Mouse (Mus musculus) adrenal gland, adult 8-10 months (tissue): ENCODE measurements around the gene Pnrc2. TPM values are rescaled to one million over a fixed set of nuclear protein-coding genes. Genes with fewer than 3 reads are reported as not detected.

Experiments
- DNase-seq: peaks from one replicate; pipeline ENCODE4 v3.0.0; 2022
- total RNA-seq, 4 experiments: library from RNA; stranded (reverse); gene quantifications; 2 replicates each; pipeline ENCODE4 v1.2.4; 2022

Pnrc2 gene
- total RNA-seq, 4 experiments from 2014 or later: 106 to 163 (median 148) TPM

DNA sequence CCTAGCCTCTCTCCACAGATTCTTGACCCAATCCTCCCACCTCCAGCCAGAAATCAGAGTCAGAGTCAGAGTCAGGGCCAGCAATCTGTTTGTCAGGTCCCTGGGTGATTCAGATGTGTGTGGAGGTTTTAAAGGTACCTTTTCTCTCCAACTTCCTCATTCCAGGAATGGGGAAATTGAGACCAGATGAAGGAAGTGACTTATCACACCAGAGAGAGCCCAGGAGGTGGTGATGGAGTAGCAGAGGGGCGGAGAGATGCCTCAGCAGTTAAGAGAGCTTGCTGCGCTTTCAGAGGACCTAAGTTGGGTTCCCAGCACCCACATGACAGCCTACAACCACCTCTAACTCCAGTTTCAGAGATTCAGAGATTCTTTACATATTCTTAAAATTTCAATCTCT is 17.9 kb upstream of the Pnrc2 start:
- DNase-seq: no peak

GRCm38 (mm10) chr4:135889884-135890283 is 16.2 kb upstream of the Pnrc2 start:
- DNase-seq: peak; percentile 69

DNA sequence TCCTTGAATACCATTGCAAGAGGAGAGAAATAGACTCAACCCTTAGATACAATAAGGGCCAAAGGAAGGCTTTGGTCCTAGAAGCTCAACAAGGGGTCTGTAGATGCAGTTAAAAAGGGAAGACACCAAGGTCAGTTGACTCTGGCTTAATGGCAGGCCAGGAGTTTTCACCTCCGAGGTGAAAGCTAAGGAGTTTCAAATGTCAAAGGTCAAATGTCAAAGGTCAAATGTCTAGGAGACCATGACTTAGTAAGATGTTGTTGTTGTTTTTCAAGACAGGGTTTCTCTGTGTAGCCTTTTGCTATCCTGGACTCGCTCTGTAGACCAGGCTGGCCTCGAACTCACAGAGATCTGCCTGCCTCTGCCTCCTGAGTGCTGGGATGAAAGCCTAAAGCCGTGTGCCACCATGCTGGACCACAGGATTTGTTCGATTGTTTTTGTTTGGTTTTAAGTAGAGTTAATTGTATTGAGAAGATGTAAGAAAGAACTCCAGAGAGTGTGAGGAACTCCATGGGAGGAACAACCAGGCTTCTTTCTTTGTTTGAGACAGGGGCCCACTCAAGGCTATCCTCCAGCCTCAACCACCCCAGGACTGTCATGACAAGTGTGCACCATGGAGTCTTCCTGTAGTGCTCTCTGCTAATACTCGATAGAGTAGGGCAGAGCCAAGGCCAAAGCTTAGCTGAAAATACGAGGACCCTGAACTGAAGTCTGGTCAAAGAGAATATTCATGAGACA is 15.7 kb upstream of the Pnrc2 start:
- no peak for DNase-seq

DNA sequence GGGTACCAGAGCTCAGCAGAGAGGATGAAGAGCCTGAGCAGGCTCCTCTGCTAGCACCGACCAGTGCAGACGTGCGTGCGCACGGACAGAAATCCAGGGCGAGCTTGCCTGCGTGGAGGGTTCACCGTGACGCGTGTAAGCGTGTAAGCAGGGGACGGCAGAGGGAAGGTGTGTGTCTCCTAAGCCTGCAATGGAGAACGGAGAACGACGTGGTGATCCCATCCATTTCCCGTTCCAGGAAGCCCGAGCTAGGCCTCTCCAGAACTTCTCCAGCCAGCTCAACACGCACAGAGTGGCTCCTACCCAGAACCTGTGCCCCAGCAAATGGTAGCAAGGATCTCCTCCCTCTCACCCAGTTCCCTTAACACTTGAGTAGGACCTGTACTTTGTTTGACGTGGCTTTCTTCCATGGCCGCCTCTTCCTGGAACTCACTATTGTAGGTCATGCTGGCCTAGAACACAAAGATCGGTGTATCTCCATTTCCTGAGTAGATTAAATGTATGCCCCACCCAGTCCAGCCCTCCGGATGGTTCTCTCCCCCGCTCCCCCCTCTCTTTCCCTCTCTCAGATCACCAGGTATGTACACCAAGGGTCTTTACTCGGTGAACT is 14.9 kb upstream of the Pnrc2 start:
- DNase-seq: no peak

GRCm38 (mm10) chr4:135886184-135886583 is 12.5 kb upstream of the Pnrc2 start:
- DNase-seq: no peak

GRCm38 (mm10) chr4:135885676-135886075 is 12.0 kb upstream of the Pnrc2 start:
- DNase-seq: no peak

DNA sequence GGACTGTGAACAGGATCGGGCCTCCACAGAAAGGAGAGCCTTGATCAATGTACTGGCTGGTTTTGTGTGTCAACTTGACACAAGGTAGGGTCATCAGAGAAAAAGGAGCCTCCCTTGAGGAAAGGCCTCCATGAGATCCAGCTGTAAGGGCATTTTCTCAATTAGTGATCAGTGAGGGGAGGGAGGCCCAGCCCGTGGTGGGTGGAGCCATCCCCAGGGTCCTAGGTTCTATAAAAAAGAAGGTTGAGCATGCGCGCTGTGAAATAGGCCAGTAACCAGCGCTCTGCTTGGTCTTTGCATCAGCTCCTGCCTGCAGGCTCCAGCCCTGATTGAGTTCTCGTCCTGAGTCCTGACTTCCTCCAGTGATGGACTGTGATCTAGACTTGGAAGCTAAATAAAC is 10.9 kb upstream of the Pnrc2 start:
- DNase-seq: no peak

DNA sequence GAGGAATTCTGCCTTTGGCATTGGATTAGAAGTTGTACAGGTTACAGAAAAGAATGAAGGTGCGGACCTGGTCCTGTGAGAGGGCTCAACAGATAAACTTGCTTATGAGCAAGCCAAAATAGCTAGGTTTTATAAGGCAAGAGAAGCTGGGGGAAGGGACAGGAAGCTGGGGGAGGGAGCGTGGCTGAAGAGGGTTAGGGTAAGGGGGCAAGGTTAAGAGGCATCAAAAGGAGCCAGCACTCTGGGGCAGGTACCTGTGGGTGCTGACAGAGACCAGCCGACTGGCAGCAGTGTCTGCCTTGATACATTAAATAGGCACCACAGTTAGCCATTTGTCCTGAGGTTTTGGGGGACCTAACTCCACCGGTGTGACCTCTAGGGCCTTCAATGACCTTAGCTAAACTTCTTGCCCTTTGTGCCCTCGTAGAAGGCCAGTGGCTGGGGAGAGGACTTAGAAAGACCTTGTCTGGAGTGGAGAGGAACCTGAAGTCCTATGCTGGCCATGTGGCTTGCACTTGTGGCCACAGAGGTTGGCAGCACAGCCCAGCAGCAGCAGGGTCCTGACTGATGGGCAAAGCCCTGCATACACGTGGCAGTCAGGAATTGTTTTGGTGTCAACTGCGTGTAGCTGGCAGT is 10.3 kb upstream of the Pnrc2 start:
- no peak for DNase-seq

GRCm38 (mm10) chr4:135883401-135883851 is 9.8 kb upstream of the Pnrc2 start:
- peak; percentile 68 for DNase-seq

DNA sequence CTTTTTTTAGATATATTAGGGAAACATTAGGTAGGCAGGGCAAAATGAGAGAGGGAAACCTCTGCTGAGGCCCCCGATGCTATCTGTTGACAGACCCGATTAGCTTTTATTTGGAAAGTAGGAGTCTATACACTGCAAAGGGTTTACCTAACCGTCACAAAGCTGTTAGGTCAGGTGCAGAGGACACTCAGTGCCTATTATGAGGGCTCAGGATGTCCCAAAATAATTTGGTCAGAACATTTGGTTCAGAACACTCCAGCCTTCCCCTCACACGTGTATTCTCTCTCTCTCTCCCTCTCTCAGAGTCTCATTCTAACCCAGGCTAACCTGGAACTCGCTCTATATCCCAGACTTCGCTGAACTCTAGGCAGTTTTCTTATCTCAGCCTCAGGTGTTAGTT is 8.4 kb upstream of the Pnrc2 start:
- no peak for DNase-seq

DNA sequence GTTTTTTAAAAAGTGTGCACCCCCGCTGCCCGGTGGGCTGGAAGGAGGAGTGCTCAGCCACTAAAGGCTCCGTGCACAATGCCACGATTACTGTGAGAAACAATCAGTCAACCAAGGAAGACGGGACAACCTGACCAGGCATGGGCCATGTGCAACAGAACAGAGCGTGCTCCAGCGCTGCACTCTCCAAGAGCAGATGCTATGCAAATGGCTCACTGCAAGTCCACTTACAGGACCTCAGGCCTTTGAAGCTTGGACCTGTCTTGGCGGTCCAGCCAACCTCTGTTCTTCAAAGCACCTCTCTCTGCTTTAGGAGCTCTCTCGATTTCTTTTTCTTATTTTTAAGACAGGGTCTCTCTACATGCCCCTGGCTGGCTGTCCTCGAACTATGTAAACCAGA is 6.9 kb upstream of the Pnrc2 start:
- DNase-seq: no peak

DNA sequence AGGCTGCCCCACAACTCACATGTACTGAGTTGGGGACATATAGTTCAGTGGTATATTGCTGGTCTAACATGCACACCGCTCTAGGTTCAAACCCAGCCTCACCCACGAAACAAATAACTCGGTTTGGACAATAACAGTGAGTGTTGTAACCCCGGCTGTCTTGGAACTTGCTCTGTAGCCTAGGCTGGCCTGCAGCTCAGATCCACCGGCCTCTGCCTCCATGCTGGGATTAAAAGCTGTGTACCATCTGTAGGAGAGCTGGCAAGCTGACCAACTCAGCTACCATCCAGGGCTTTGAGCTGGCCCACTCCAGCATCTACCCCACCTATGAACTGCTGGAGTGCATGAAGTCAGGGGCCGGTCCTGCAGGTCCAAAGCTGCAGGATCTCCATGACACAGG is 6.4 kb upstream of the Pnrc2 start:
- DNase-seq: no peak

DNA sequence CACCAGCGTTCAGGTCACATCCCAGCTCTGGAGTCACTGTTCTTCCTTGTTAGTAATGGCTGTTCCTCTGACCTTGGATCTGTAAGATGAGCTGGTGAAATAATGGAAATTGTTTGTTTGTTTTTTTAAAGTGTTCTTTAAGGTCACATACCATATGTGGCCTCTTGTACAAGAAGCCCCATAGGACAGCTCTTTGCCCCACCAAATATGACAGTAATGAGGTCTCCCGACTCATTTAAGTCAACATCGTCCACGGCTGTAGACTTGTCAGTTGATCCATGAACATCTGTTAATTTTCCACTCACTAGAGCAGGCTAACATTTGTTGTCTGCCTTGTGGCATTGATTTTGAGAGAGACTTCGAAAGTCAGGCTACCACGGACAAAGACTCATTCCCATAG is 5.4 kb upstream of the Pnrc2 start:
- DNase-seq: no peak

DNA sequence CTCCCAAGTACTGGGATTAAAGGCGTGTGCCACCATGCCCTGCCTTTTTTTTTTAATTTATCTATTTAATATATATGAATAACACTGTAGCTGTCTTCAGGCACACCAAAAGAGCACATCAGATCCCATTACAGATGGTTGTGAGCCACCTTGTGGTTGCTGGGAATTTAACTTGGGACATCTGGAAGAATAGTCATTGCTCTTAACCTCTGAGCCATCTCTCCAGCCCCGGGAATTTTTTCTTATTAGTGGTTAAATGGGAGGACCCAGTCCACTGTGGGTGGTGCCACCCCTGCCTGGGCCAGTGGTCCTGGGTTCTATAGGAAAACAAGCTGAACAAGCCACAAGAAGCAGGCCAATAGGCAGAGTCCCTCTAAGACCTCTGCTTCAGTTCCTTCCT is 4.1 kb upstream of the Pnrc2 start:
- DNase-seq: no peak

- DNase-seq: peak; percentile 74
These were observed 3.0 kb upstream of the Pnrc2 start for GRCm38 (mm10) chr4:135876583-135877020.

- peak; percentile 60 for DNase-seq
These were observed 2.4 kb upstream of the Pnrc2 start for GRCm38 (mm10) chr4:135875991-135876582.

GRCm38 (mm10) chr4:135875546-135875945 is 1.9 kb upstream of the Pnrc2 start:
- no peak for DNase-seq

DNA sequence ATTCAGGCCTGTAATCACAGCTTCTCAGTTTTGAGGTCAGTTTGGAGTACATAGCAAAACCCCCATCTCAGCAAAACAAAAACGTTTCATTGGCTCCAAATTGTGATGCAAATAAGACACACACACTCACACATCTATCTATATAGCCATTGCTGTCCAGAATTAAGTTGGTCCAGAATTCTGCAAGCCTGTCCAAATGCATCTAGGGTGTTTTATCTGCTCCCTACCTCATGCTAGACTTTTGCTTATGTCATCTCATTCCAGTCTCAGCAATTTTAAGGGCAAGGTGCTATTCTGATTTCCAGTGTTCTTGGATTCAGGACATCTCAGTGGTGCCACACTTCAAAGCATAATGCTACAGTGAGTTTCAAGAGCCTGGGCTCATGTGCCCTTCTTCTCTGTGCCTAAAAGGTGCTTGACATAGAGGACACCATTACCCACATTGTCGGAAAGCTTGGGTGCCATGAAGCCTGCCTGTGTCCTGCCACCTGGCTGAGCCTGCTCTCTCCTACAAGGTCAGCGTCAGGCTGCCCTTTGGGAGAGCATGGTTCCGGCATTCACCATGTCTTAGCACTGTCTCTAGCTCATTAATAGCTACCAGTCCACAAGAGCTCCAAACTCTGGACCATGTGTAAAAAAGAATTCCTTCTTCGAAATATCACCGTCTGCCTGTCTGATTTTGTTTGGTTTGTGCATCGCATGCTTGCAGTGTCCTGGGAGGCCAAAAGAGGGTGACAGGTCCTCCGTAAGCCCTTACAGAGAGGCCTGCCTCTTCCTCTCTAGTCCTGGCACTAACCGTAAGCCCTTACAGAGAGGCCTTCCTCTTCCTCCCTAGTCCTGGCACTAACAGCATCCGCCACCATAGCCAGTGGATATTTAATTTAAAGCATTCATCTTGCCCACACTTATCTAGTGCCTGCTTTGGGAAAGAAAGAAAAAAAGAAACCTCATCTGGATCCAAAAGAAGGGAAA is 1.2 kb upstream of the Pnrc2 start:
- no peak for DNase-seq

GRCm38 (mm10) chr4:135872589-135873391 is 860 bp downstream of the Pnrc2 start:
- DNase-seq: no peak

DNA sequence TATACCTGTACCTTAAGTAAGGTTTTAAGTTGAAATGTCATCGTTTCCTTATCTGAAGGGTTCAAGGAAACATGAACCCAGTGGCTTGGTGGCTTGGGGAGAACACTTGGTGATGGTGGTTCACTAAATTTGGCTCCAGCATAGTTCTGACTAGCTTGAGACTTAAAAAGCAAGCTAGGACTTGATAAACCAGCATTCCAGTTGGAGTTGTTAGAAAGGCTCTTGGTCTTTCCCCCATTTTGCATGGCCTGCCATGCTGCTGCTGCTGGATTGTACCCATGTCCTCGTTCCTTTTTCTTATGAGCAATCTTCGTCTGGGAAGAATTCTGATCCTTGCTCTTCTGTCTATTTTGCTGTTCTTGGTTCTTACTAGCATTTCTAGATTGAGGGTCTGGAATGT is 1.6 kb downstream of the Pnrc2 start:
- no peak for DNase-seq
